Mouse (Mus musculus) neural tube, embryonic 11.5 days (tissue): ENCODE results near the gene Zfp663. TPM values are rescaled to one million over a fixed set of nuclear protein-coding genes. Genes with fewer than 3 reads are reported as not detected.
A peak's percentile ranks its signal among the peaks of the same experiment; 100 is the strongest.

Source experiments
- ATAC-seq: fragments of 200-750 bp; cut with Nextera tagmentation; 2 replicates; pipeline ENCODE4 v1.8.0; 2017; ENCODE audit warnings: moderate number of reproducible peaks, mild to moderate bottlenecking, moderate TSS enrichment, moderate library complexity; ENCODE audit not compliant: insufficient read depth, low FRiP score, low TSS enrichment
- DNase-seq: peaks from one replicate; pipeline ENCODE4 v3.0.0-alpha.2; 2015; ENCODE audit warnings: low spot score
- H3K27ac ChIP-seq: fragments of 300-500 bp; sonication (generic); 2 replicates; pipeline ENCODE4 v1.5.1; 2014; ENCODE audit warnings: low read depth, mild to moderate bottlenecking, low read length
- H3K27me3 ChIP-seq: fragments of 300-500 bp; sonication (generic); 2 replicates; pipeline ENCODE4 v1.6.1; 2014; ENCODE audit warnings: mild to moderate bottlenecking, low read length, mixed read lengths; ENCODE audit not compliant: control insufficient read depth, insufficient read depth
- H3K36me3 ChIP-seq: fragments of 300-500 bp; sonication (generic); 2 replicates; pipeline ENCODE4 v1.6.1; 2014; ENCODE audit warnings: mild to moderate bottlenecking, low read length, moderate library complexity, mixed read lengths; ENCODE audit not compliant: control insufficient read depth, insufficient read depth
- H3K4me1 ChIP-seq: fragments of 300-500 bp; sonication (generic); 2 replicates; pipeline ENCODE4 v1.6.1; 2014; ENCODE audit warnings: low read length, mixed read lengths; ENCODE audit not compliant: control insufficient read depth, insufficient read depth
- H3K4me2 ChIP-seq: fragments of 300-500 bp; sonication (generic); 2 replicates; pipeline ENCODE4 v1.6.1; 2014; ENCODE audit warnings: low read depth, mild to moderate bottlenecking, moderate library complexity
- H3K4me3 ChIP-seq: fragments of 300-500 bp; sonication (generic); 2 replicates; pipeline ENCODE4 v1.5.1; 2014; ENCODE audit warnings: low read depth, low read length
- H3K9ac ChIP-seq: fragments of 300-500 bp; sonication (generic); 2 replicates; pipeline ENCODE4 v1.6.1; 2014; ENCODE audit warnings: mild to moderate bottlenecking, low read length
- H3K9me3 ChIP-seq: fragments of 300-500 bp; sonication (generic); 2 replicates; pipeline ENCODE4 v1.6.1; 2016; ENCODE audit warnings: low read length; ENCODE audit not compliant: control insufficient read depth
- WGBS: fragments of 180-500 bp; shearing (Covaris S2); extraction: QIAGEN DNeasy Blood & Tissue Kit; methylation state at CpG from one replicate; pipeline ENCODE4 v1.1.7; 2014; 5-methylcytosine and 5-hydroxymethylcytosine counted together
- polyA plus RNA-seq: library from polyadenylated mRNA; unstranded; fragments of >200 nt; fragmentation: Nextera tagmentation; extraction: Ambion mirVana; gene quantifications from 2 replicates; pipeline ENCODE4 v1.2.1, GENCODE M21; 2014

Zfp663 gene
- polyA plus RNA-seq, 1 experiment from 2014 or later = 6.1 TPM

DNA sequence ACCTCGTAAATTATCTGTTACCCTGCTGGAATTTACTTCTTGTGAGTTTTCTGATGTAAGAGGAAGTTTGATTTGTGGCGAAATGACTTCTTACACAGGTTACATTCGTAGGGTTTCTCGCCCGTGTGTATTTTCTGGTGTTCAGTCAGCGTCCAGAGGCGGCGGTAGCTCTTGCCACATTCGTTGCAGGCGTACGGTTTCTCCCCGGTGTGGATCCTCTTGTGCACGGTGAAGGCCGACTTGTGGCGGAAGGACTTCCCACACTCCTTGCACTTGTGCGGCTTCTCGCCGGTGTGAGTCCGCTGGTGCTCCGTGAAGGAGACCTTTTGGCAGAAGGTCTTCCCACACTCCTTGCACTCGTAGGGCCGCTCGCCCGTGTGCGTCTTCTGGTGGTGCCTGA, 11.5 kb upstream of the Zfp663 start:
- H3K27me3 ChIP-seq = no peaks in the 10 kb centered on the region
- no peak for DNase-seq
- peaks cover 59% of the 10 kb centered on the region for H3K36me3 ChIP-seq
- ATAC-seq = no peak
- H3K4me1 ChIP-seq = no peaks in the 10 kb centered on the region
- no peak overlapping the region for H3K9ac ChIP-seq
- WGBS = 96% methylated on average over 25 of the region's 25 CpGs
- no peak overlapping the region for H3K4me2 ChIP-seq
- H3K9me3 ChIP-seq = no peaks in the 10 kb centered on the region
- no peak overlapping the region for H3K4me3 ChIP-seq
- H3K27ac ChIP-seq = no peak overlapping the region

DNA sequence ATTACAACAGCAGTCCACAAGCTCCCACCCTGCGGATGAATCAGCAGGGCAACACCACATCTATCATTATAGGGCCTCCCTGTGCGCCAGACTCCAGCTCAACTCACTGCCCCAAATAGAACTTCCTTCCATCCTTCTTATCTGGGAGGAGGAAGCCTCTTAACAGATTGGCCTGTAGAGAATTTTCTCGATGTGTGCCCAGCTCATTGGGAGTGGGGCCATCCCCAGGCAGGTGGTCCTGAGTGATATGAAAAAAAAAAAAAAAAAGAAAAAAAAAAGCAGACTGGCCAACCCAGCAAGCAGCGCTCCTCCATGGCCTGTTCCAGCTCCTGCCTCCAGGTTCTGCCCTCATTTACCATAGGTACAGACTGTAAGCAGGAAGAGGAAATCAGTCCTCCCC, 7.5 kb upstream of the Zfp663 start:
- Histone ChIP-seq H3K27ac (no peak overlapping the region), H3K4me3 (no peak overlapping the region), H3K4me2 (no peak overlapping the region), H3K9ac (no peak overlapping the region), H3K36me3 (peaks cover 26% of the 10 kb centered on the region), H3K9me3 (no peaks in the 10 kb centered on the region), H3K4me1 (no peaks in the 10 kb centered on the region), H3K27me3 (no peaks in the 10 kb centered on the region)
- ATAC-seq (no peak), DNase-seq (no peak)
- 74% methylated on average over 4 of the region's 4 CpGs for WGBS

DNA sequence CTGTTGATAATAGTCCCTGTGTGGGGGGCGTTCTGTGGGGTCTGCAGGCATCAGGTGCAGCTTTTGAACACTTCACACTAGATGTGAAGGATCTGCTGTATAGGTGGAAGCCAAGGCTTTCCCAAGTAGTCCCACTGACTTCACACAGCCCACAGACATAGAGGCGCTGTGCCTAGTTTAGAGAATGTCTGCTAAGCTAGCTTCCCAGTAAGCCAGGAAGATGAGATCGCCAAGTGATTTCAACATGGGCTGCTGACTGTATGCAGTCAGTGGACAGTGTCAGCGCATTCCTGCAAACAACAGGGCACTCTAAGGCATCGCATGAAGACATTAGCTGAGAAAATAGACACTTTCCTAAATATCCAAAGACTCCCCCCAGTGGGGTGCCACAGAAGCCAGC, 6.9 kb upstream of the Zfp663 start:
- H3K9me3 ChIP-seq = no peaks in the 10 kb centered on the region
- H3K27me3 ChIP-seq = no peaks in the 10 kb centered on the region
- no peak overlapping the region for H3K9ac ChIP-seq
- H3K4me1 ChIP-seq = no peaks in the 10 kb centered on the region
- WGBS = 84% methylated on average over 5 of the region's 5 CpGs
- H3K4me3 ChIP-seq = no peak overlapping the region
- no peak for DNase-seq
- no peak overlapping the region for H3K4me2 ChIP-seq
- no peak for ATAC-seq
- H3K27ac ChIP-seq = no peak overlapping the region
- peaks cover 21% of the 10 kb centered on the region for H3K36me3 ChIP-seq

DNA sequence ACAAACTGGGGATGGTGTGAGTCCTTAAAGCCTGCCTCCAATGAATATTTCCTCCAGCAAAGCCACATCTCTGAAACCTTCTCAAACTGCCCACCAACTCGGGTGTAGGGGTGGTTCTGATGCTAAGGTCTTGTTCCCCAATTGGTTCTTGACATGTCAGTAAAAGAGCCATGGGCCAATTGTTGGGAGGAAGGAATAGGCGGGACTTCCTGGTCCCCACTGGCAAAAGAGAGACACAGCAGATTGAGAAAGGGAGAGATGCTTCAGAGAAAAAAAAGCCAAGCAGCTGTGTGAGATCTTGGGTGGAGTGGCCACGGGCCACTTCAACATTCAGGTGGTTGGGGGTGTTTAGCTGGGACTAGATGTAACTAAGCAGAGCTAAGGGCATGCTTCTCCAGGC, 2.5 kb upstream of the Zfp663 start:
- Histone ChIP-seq H3K4me1 (peaks cover 5% of the 10 kb centered on the region; the same call in 1 of the 2 replicates), H3K36me3 (peaks cover 3% of the 10 kb centered on the region), H3K9ac (no peak overlapping the region), H3K27ac (no peak overlapping the region), H3K27me3 (no peaks in the 10 kb centered on the region), H3K4me2 (no peak overlapping the region), H3K4me3 (no peak overlapping the region), H3K9me3 (no peaks in the 10 kb centered on the region)
- ATAC-seq (no peak), DNase-seq (peak; percentile 35)
- 32% methylated on average over 3 of the region's 3 CpGs for WGBS

DNA sequence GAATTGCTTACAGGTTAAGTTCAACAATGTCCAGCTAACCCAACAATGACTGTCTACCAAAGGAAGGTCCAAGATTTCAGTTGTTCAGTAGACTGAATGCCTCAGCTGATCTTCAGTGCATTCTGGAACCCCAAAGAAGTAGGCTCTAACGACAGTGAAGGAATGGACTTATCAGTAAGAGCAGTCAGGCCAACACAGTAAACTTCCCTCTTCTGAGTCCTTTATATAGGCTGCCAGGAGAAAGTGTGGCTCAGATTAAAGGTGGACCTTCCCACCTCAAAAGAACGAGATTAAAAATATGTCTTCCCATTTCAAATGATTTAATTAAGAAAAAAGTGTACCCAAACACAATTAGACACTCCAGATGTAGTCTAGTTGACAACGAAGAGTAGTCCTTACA, 1.8 kb upstream of the Zfp663 start:
- Histone ChIP-seq H3K36me3 (peaks cover 3% of the 10 kb centered on the region), H3K4me1 (peaks cover 5% of the 10 kb centered on the region; the same call in 1 of the 2 replicates), H3K4me2 (no peak overlapping the region), H3K27ac (no peak overlapping the region), H3K27me3 (no peaks in the 10 kb centered on the region), H3K9ac (no peak overlapping the region), H3K9me3 (no peaks in the 10 kb centered on the region), H3K4me3 (no peak overlapping the region)
- ATAC-seq (no peak), DNase-seq (no peak)
- WGBS = 84% methylated on average over 3 of the region's 3 CpGs

DNA sequence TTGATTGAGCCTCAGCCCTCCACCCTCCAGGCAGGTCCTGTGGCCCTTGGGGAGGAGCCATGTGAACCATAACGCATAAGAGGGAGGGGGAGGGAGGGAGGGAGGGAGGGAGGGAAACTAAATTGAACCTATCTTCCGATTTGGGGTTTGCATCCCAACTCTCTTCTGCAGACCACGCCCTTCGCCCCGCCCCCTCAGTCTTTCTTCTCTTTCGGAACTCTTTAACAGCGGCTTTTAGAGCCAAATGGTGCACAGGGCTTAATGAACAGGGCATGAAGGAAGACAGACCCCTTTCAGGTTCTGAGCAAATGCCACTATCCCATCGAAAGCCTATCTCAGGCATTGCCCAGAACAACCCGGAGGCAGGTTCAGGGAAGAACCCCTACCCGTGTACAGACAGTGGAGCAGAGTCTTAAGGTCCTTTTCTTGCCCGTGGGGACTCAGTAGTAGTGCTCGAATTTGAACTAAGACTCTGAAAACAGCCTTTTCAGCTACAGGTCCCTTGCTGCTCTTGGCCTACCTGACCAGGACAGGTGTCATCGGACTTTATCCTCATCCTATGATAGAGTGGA, 575 bp downstream of the Zfp663 start:
- no peaks in the 10 kb centered on the region for H3K9me3 ChIP-seq
- H3K9ac ChIP-seq = peak overlapping the region; percentile 65
- peak overlapping the region; percentile 77 for H3K4me2 ChIP-seq
- peaks cover 5% of the 10 kb centered on the region; the same call in 1 of the 2 replicates for H3K4me1 ChIP-seq
- H3K4me3 ChIP-seq = peak overlapping the region; percentile 41
- WGBS = 1% methylated on average over 12 of the region's 13 CpGs
- no peaks in the 10 kb centered on the region for H3K27me3 ChIP-seq
- H3K36me3 ChIP-seq = no peaks in the 10 kb centered on the region
- DNase-seq = peak; percentile 58
- peak; percentile 16; the same call in 1 of the 2 replicates for ATAC-seq
- peak overlapping the region; percentile 47; the same call in 1 of the 2 replicates for H3K27ac ChIP-seq

DNA sequence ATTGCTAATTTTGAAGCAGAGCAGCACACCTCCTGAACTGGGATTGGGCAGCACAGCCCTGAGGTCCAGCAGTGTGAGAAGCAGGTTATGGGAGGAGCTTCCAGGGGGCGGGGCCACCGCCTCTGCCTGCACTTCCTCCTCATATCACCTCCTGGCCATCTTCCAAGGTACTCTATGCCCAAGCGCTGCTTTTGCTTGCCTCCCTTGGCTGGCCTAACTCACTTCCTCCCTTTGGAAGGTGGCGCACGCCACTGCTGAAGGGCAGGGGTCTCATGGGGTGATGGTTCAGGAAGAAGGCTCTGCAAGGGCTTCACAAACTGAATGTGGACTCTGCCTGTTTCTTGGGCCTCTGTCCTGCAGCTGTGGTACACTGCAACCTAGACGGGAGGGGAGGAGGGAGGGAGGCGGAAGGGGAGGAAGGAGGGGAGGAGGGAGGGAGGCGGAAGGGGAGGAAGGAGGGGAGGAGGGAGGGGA, 1.4 kb downstream of the Zfp663 start:
- no peak for DNase-seq
- Histone ChIP-seq H3K36me3 (no peaks in the 10 kb centered on the region), H3K4me3 (no peak overlapping the region), H3K9me3 (no peaks in the 10 kb centered on the region), H3K27ac (no peak overlapping the region), H3K4me2 (no peak overlapping the region), H3K27me3 (no peaks in the 10 kb centered on the region), H3K9ac (no peak overlapping the region), H3K4me1 (peaks cover 5% of the 10 kb centered on the region; the same call in 1 of the 2 replicates)
- 14% methylated on average over 4 of the region's 8 CpGs for WGBS
- ATAC-seq = no peak

DNA sequence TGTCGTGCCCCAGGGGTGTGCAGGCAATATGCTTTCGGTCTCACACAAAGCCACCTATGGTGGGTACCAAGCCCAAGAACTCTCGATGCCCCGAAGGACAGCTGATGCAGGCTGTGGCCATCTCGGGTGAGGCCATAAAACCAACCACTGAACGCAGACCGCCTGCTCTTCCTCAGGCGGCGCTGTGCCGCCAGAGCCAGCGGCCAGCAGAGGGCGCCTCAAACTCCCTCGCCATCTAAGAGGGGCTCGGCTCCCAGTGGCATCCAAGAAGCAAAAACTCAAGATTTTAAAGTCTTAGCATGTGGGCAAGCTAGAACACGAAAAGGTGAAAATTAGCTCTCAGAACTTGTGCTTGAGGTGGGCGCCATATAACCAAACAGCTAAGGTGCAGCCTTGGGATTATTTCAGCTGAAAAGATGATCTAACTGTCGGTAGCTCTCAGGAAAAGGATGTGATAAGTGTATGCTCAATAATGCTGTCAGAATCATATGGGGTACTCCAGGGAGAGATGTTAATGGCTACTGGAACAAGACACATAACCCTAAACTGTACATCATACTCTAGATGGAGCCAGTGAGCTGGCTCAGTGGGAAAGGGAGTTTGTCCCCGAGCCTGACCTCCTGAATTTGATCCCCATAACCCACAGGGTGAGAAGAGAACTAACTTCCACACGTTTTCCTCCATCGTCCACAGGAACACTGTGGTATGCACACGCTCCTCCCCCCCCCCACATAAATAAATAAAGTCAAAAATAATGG, 4.0 kb downstream of the Zfp663 start:
- peak; percentile 16; the same call in 1 of the 2 replicates for ATAC-seq
- Histone ChIP-seq H3K9me3 (no peaks in the 10 kb centered on the region), H3K36me3 (no peaks in the 10 kb centered on the region), H3K4me1 (peaks cover 5% of the 10 kb centered on the region; the same call in 1 of the 2 replicates), H3K27me3 (no peaks in the 10 kb centered on the region), H3K4me3 (no peak overlapping the region), H3K4me2 (peak overlapping the region; percentile 27; the same call in 1 of the 2 replicates), H3K9ac (no peak overlapping the region), H3K27ac (no peak overlapping the region)
- 14% methylated on average over 21 of the region's 21 CpGs for WGBS
- peak; percentile 86 for DNase-seq

DNA sequence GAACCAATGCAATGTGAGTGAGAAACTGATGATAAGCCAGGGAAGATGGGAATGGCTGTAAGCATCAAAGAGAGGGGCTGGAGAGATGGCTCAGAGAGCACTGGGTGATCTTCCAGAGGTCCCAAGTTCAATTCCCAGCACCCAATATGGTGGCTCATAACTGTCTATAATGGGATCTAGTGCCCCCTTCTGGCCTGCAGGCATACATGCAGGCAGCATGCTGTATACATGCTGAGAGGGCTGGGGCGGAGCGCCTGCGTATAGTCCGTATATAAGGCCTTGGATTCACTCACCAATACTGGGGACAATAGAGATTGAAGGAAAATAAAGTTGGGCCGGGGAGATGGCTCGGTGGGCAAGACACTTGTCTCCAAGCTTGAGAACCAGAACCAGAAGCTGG, 5.2 kb downstream of the Zfp663 start:
- no peak overlapping the region for H3K4me3 ChIP-seq
- no peak overlapping the region for H3K27ac ChIP-seq
- WGBS = 94% methylated on average over 6 of the region's 6 CpGs
- H3K9ac ChIP-seq = no peak overlapping the region
- no peaks in the 10 kb centered on the region for H3K27me3 ChIP-seq
- no peak for ATAC-seq
- DNase-seq = no peak
- H3K4me1 ChIP-seq = peaks cover 4% of the 10 kb centered on the region; the same call in 1 of the 2 replicates
- H3K9me3 ChIP-seq = no peaks in the 10 kb centered on the region
- H3K4me2 ChIP-seq = no peak overlapping the region
- H3K36me3 ChIP-seq = no peaks in the 10 kb centered on the region
